Mouse (Mus musculus) liver, adult 2 months (tissue): ENCODE data around the gene Serinc2.

Experiments used
- CTCF ChIP-seq: fragments of 200-500 bp; IDR thresholded peaks from 2 replicates; pipeline ENCODE4 v1.5.1; 2011; ENCODE audit warnings: low read depth, low read length, control low read depth
- POLR2A ChIP-seq: fragments of 200-500 bp; IDR thresholded peaks from 2 replicates; pipeline ENCODE4 v1.6.1; 2011; ENCODE audit warnings: low read length, control low read depth; ENCODE audit not compliant: insufficient read depth; ENCODE audit errors: extremely low read depth

- TF ChIP-seq CTCF (no peak), POLR2A (no peak)
These were observed 37.7 kb upstream of the Serinc2 start for GRCm38 (mm10) chr4:130316691-130317090.
